Mouse (Mus musculus) G1E (cell line): ENCODE data around the gene Slc9c1.
"Not testable (repeated sequence)": the region's sequence is repeated elsewhere in the genome, so short reads cannot be mapped to it uniquely, and the experiment has no call there.

Experiments
- CTCF ChIP-seq: IDR thresholded peaks from 2 replicates; pipeline ENCODE4 v1.5.1; 2012; ENCODE audit warnings: low read depth, low read length, inconsistent platforms, mixed read lengths
- GATA1 ChIP-seq: IDR thresholded peaks from 2 replicates; pipeline ENCODE4 v1.6.1; 2012; ENCODE audit warnings: borderline replicate concordance, low read length, inconsistent platforms, mixed read lengths
- GATA2 ChIP-seq: IDR thresholded peaks from 2 replicates; pipeline ENCODE4 v1.6.1; 2012; ENCODE audit warnings: low read depth, low read length, inconsistent platforms, borderline replicate concordance
- POLR2AphosphoS5 ChIP-seq: IDR thresholded peaks from 2 replicates; pipeline ENCODE4 v1.6.1; 2012; ENCODE audit warnings: low read depth, low read length, inconsistent platforms; ENCODE audit not compliant: insufficient replicate concordance
- TAL1 ChIP-seq: conservative IDR thresholded peaks from 2 replicates; pipeline ENCODE4 v1.6.1; 2012; ENCODE audit warnings: low read depth, low read length, inconsistent platforms, mixed read lengths

DNA sequence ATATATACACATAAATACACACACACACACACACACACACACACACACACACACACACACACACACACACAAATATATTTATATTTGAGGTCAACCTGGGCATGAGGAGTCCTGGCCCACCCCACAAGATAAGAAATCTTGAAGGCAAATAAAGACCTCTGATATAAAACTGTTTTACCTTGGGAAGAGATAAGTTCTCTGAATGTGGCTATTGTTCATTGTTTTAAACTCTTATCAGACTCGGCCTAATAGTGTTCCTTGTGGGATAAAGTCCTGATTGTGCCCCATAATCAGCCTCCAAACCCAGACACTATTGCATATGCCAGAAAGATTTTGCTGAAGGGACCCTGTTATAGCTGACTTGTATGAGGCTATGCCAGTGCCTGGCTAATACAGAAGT is 3.2 kb downstream of the Slc9c1 start:
- not testable (repeated sequence) for TF ChIP-seq CTCF, TAL1, GATA1, GATA2, POLR2AphosphoS5
